Mouse (Mus musculus): Measurements from ENCODE around the gene Tefm. TPM values are rescaled to one million over a fixed set of nuclear protein-coding genes. Genes with fewer than 3 reads are reported as not detected.

Tefm gene
- polyA plus RNA-seq, 1 experiment = 13.0 TPM

DNA sequence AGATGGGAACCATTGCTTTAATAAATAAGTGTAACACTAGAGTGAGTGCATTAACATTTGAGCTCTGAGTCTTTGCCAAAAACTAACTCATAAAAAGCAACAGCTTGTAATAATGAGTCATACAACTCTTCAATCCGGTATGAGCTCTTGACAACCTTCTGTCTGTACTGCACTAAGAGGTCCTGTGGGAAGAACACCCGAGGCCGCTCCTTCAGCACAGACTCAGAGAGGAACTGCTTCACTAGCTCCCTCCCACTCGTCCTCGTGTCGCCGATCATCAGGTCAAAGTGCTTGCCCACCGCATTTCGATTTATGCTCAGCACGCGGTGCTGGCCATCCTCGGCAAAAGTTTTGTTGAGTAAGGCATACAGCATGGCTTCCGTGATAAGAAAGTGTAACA lies 5.2 kb downstream of the Tefm start:
- Histone ChIP-seq H3K4me2 (ENCODE audit: low read depth) (no peak overlapping the region), H3K79me2 (ENCODE audit: control insufficient read depth, insufficient read depth) (peaks cover 6% of the 10 kb centered on the region), H3ac (ENCODE audit: control insufficient read depth, insufficient read length) (no peak overlapping the region), H3K36me3 (ENCODE audit: control insufficient read depth, insufficient read depth) (peaks cover 9% of the 10 kb centered on the region), H3K27me3 (ENCODE audit: control insufficient read depth, insufficient read depth, insufficient read length) (no peaks in the 10 kb centered on the region), H3K4me3 (no peak overlapping the region)
- TF ChIP-seq MYOD1 (IDR thresholded peaks at IDR 0.05; ENCODE audit: control insufficient read depth in 1 of 3, insufficient read length in 2 of 3, low read depth in 2 of 3) = no peak
- TF ChIP-seq MAX (IDR thresholded peaks at IDR 0.05; ENCODE audit: low read depth) = no peak

DNA sequence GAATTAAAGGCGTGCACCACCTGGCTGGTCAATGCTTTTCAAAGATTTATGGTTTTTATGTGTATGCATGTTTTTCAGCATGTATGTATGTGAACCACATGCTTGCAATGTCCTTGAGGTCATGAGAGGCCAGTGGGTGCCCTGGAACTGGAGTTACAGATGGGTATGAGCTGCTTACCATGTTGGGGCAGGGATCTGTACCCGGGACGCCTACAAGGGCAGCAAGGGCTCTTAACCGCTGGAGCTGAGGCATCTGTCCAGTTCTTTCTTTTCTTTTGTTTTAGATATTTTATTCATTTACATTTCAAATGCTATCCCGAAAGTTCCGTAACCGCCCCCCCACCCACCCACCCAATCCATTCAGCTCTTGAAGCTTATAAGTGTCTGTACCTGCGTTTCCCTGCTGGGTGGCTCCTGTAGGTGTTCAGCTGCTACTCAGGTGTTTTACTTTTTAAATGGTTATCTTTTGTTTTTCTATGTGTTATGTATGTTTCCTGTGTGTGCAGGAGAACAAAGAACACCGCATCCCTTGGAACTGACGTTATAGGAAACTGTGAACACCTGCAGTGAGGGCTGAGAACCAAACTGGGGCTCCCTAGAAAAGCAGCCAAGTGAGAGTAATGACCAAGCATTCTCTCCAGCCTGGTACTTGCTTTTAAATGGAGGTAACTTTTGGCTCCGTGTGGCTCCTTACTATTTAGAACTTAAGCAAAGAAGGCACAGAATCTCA lies 5.9 kb downstream of the Tefm start:
- H3K36me3 ChIP-seq (ENCODE audit: control insufficient read depth, insufficient read depth) = peaks cover 9% of the 10 kb centered on the region
- TF ChIP-seq MYOG (IDR thresholded peaks at IDR 0.05; ENCODE audit: control insufficient read depth in 1 of 3, insufficient read depth in 1 of 3, insufficient read length in 2 of 3, low read depth in 2 of 3) (no peak), CEBPB (IDR thresholded peaks at IDR 0.05; ENCODE audit: insufficient read depth, poor library complexity, severe bottlenecking) (no peak), POLR2AphosphoS2 (IDR thresholded peaks at IDR 0.05; ENCODE audit: insufficient read length, low read depth) (no peak), TCF3 (IDR thresholded peaks at IDR 0.05; ENCODE audit: insufficient read length, low read depth) (no peak), MAX (IDR thresholded peaks at IDR 0.05; ENCODE audit: low read depth) (no peak), E2F4 (IDR thresholded peaks at IDR 0.05; ENCODE audit: insufficient read depth) (no peak), USF1 (IDR thresholded peaks at IDR 0.05; ENCODE audit: low read depth) (no peak), TCF12 (IDR thresholded peaks at IDR 0.05; ENCODE audit: insufficient read depth, poor library complexity, severe bottlenecking) (no peak), SRF (IDR thresholded peaks at IDR 0.05; ENCODE audit: control insufficient read depth, insufficient read length, low read depth) (no peak), MYOD1 (IDR thresholded peaks at IDR 0.05; ENCODE audit: control insufficient read depth in 1 of 3, insufficient read length in 2 of 3, low read depth in 2 of 3) (no peak), REST (IDR thresholded peaks at IDR 0.05; ENCODE audit: insufficient read depth, insufficient read length) (no peak), POLR2A (IDR thresholded peaks at IDR 0.05; ENCODE audit: insufficient read length, low read depth) (no peak)
- no peaks in the 10 kb centered on the region for H3K27me3 ChIP-seq (ENCODE audit: control insufficient read depth, insufficient read depth, insufficient read length)
- no peak overlapping the region for H3K4me3 ChIP-seq
- no peak overlapping the region for H3K4me2 ChIP-seq (ENCODE audit: low read depth)
- no peak overlapping the region for H3ac ChIP-seq (ENCODE audit: control insufficient read depth, insufficient read length)
- H3K79me2 ChIP-seq (ENCODE audit: control insufficient read depth, insufficient read depth) = no peaks in the 10 kb centered on the region

DNA sequence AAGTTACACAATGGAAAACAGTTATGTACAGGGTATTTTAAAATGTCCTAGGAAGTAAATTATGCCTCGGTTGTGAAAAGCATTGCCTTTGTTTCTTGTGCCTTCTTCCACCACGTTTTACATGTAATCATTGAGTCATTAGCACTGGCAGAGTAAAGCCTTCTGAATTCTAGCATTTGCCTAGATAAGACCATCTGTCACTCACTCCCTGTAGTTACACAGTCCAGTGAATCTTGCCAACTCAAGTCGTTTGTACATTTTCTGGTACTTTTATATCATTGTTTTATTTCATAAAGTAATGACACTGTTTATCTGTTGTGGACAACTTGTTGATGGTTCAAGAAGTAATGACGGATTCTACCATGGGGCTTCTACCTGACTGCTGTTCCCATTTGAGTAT lies 7.2 kb downstream of the Tefm start:
- Histone ChIP-seq H3K27me3 (ENCODE audit: control insufficient read depth, insufficient read depth, insufficient read length) (no peaks in the 10 kb centered on the region), H3K36me3 (ENCODE audit: control insufficient read depth, insufficient read depth) (peaks cover 9% of the 10 kb centered on the region), H3K79me2 (ENCODE audit: control insufficient read depth, insufficient read depth) (no peaks in the 10 kb centered on the region), H3K4me3 (no peak overlapping the region), H3K4me2 (ENCODE audit: low read depth) (no peak overlapping the region), H3ac (ENCODE audit: control insufficient read depth, insufficient read length) (no peak overlapping the region)
- no peak for TF ChIP-seq TCF12 (IDR thresholded peaks at IDR 0.05; ENCODE audit: insufficient read depth, poor library complexity, severe bottlenecking)
- no peak for TF ChIP-seq CEBPB (IDR thresholded peaks at IDR 0.05; ENCODE audit: insufficient read depth, poor library complexity, severe bottlenecking)
- no peak for TF ChIP-seq E2F4 (IDR thresholded peaks at IDR 0.05; ENCODE audit: insufficient read depth)
- TF ChIP-seq USF1 (IDR thresholded peaks at IDR 0.05; ENCODE audit: low read depth) = no peak
- no peak for TF ChIP-seq POLR2AphosphoS2 (IDR thresholded peaks at IDR 0.05; ENCODE audit: insufficient read length, low read depth)
- TF ChIP-seq SRF (IDR thresholded peaks at IDR 0.05; ENCODE audit: control insufficient read depth, insufficient read length, low read depth) = no peak
- TF ChIP-seq MYOD1 (IDR thresholded peaks at IDR 0.05; ENCODE audit: control insufficient read depth in 1 of 3, insufficient read length in 2 of 3, low read depth in 2 of 3) = no peak
- no peak for TF ChIP-seq MAX (IDR thresholded peaks at IDR 0.05; ENCODE audit: low read depth)

DNA sequence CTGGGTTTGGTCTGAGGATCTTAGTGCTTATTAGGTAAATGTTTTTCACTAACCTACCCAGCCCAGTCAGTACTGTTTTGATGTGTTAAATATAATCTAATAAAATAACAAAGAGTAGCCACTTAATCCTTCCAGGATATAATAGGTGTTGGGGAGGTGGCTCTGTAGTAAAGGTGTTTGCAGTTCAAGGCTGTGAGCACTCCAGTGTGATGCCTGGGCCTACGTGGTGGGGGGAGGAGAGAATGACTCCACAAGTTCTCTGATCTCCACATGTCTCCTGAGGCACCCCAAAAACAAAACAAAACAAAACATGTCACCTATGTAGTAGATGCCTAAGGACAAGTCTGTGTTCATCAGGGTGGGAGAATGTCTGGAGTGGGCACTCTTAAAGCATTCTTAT lies 9.9 kb downstream of the Tefm start:
- H3K79me2 ChIP-seq (ENCODE audit: control insufficient read depth, insufficient read depth) = no peaks in the 10 kb centered on the region
- H3K4me2 ChIP-seq (ENCODE audit: low read depth) = no peak overlapping the region
- H3ac ChIP-seq (ENCODE audit: control insufficient read depth, insufficient read length) = no peak overlapping the region
- no peak overlapping the region for H3K4me3 ChIP-seq
- peaks cover 14% of the 10 kb centered on the region for H3K36me3 ChIP-seq (ENCODE audit: control insufficient read depth, insufficient read depth)
- no peaks in the 10 kb centered on the region for H3K27me3 ChIP-seq (ENCODE audit: control insufficient read depth, insufficient read depth, insufficient read length)
- no peak for TF ChIP-seq E2F4 (IDR thresholded peaks at IDR 0.05; ENCODE audit: insufficient read depth)
- no peak for TF ChIP-seq CEBPB (IDR thresholded peaks at IDR 0.05; ENCODE audit: insufficient read depth, poor library complexity, severe bottlenecking)
- no peak for TF ChIP-seq TCF3 (IDR thresholded peaks at IDR 0.05; ENCODE audit: insufficient read length, low read depth)
- TF ChIP-seq TCF12 (IDR thresholded peaks at IDR 0.05; ENCODE audit: insufficient read depth, poor library complexity, severe bottlenecking) = no peak

DNA sequence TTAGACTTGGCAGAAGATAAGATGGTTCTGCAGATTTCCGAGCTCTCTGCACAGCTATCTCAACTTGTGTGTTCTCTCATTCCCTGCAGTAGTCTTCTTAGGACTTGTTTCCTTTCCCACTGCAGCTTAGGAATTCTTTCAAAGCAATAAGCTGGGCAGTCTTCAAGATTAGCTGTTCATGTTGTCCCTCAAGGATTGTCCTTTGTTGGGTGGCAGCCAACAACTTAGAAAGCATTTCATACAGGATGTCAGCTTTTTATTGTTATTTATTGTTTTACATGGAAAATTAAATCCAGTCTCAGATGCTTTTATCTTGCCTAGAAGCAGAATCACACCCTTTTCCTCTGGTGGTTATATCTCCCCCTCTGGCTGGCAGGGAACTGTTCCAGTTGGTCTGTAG lies 25.6 kb downstream of the Tefm start:
- TF ChIP-seq CEBPB (IDR thresholded peaks at IDR 0.05; ENCODE audit: insufficient read depth, poor library complexity, severe bottlenecking) (no peak), POLR2AphosphoS2 (IDR thresholded peaks at IDR 0.05; ENCODE audit: insufficient read length, low read depth) (no peak), MYOG (IDR thresholded peaks at IDR 0.05; ENCODE audit: control insufficient read depth in 1 of 3, insufficient read depth in 1 of 3, insufficient read length in 2 of 3, low read depth in 2 of 3) (no peak), REST (IDR thresholded peaks at IDR 0.05; ENCODE audit: insufficient read depth, insufficient read length) (no peak), E2F4 (IDR thresholded peaks at IDR 0.05; ENCODE audit: insufficient read depth) (no peak), POLR2A (IDR thresholded peaks at IDR 0.05; ENCODE audit: insufficient read length, low read depth) (no peak)
- Histone ChIP-seq H3ac (ENCODE audit: control insufficient read depth, insufficient read length) (no peak overlapping the region), H3K36me3 (ENCODE audit: control insufficient read depth, insufficient read depth) (peaks cover 37% of the 10 kb centered on the region), H3K79me2 (ENCODE audit: control insufficient read depth, insufficient read depth) (no peaks in the 10 kb centered on the region), H3K27me3 (ENCODE audit: control insufficient read depth, insufficient read depth, insufficient read length) (no peaks in the 10 kb centered on the region), H3K4me3 (no peak overlapping the region), H3K4me2 (ENCODE audit: low read depth) (no peak overlapping the region)

Data from myocyte (in vitro differentiated cells).